Mouse (Mus musculus) cerebellum, postnatal 36 days (tissue): ENCODE measurements around the gene Vps8.

ENCODE experiments used
- DNase-seq, 2 experiments: peaks; one replicate each; pipeline ENCODE4 v3.0.0; 2021 to 2022; ENCODE audit warnings: mixed read lengths in 2 of 2

The Vps8 gene

GRCm38 (mm10) chr16:21630614-21631013, 207.7 kb downstream of the Vps8 start:
- DNase-seq: no peak

GRCm38 (mm10) chr16:21631815-21632222, 208.9 kb downstream of the Vps8 start:
- DNase-seq: no peak

DNA sequence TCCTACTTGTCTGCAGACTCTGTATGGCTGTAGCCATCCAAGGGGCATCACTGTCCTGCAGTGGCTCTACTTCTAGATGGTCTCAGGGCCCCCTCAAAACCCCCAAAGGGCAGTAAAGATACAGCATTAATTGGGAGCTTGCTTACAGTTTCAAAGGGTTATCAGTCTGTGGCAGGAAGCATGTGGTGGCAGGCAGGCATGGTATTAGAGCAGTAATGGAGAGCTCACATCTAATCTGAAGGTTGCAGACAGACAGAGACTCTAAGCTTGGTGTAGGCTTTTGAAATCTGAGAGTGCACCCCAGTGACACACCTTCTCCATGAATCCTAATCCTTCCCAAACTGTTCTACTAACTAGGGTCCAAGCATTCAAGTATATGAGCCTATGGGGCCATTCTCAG, 211.5 kb downstream of the Vps8 start:
- no peak for DNase-seq

GRCm38 (mm10) chr16:21636156-21636853, 213.4 kb downstream of the Vps8 start:
- DNase-seq: no peak

- DNase-seq: no peak
Observed at GRCm38 (mm10) chr16:21637201-21637819, 214.4 kb downstream of the Vps8 start.

DNA sequence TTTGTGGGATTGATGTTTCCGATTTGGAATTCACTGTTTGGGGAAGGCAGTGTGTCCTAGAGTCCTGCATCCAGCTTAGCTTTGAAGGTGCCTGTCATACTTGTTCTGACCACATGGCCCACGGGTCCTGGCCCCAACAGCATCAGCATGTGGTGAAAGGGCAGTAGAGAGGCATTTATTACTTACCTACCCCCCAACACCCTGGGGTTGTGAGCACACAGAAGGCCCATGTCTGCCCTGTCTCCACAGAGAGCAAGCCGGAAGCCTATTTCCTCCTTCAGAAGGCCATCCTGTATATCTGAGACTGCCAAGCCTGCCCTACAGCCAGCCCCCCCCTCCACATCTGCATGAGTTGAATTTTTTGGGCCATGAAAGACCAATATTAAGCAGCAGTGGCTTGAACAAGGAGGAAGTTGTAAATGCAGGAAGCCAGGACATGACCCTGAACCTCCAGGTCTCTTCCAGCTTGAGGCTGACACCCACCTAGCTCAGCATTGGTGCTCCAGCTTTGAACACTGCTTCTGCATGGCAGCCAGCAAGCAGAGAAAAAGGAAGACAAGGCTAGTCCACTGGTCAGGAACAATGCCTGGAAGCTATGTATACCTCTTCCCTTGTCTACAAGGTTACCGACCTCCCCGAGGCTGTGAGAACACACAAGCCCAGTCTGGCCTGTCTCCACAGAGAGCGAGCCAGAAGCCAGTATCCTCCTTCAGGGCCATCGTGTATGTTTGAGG, 218.0 kb downstream of the Vps8 start:
- no peak for DNase-seq

GRCm38 (mm10) chr16:21641944-21642343, 219.0 kb downstream of the Vps8 start:
- DNase-seq: no peak

DNA sequence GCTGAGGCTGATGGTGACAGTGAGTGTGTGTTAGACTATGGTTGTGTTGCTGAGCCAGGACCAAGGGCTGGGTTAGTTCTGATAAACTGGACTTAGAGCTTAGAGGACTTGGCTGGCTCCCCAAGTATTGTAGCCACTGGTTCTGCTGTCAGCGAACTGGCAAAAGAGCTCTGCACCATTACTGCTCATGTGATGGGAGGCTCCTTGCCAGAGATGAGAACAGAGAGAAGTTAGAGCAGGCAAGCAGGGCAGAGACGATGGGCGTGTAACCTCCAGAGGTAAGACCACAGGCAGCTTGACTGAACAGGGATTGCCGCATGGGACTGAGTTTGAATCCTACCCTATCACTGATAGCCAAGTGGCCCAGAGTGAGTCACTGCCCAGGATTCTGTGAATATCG, 220.0 kb downstream of the Vps8 start:
- DNase-seq: no peak

DNA sequence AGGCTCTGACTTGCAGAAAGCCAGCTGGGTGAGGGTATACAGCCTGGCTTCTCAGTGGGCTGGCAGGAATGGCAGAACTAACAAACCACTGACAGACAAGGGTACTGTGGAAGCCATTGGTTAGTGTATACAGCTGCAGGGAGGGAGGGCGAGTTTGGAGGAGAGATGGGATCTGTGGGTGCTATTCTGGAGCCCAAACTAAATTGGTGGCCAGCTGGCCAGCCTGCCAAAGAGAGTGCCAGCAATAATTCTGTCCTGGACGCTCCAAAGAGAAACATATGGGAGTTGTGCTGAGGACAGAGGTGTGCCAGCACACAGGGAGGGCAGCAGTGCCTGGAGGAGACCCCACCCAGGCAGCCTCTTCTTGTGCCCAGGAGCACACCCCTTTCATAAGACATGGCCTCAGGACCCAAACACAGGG, 220.7 kb downstream of the Vps8 start:
- no peak for DNase-seq

GRCm38 (mm10) chr16:21644066-21644561, 221.2 kb downstream of the Vps8 start:
- no peak for DNase-seq

- DNase-seq: no peak
Observed at GRCm38 (mm10) chr16:21644574-21644973, 221.7 kb downstream of the Vps8 start.

- DNase-seq: no peak
Observed at GRCm38 (mm10) chr16:21645915-21646314, 223.0 kb downstream of the Vps8 start.

GRCm38 (mm10) chr16:21646496-21646895, 223.6 kb downstream of the Vps8 start:
- DNase-seq: no peak

GRCm38 (mm10) chr16:21648800-21649199, 225.9 kb downstream of the Vps8 start:
- DNase-seq: no peak

- DNase-seq: no peak
Observed at GRCm38 (mm10) chr16:21650289-21650688, 227.4 kb downstream of the Vps8 start.

DNA sequence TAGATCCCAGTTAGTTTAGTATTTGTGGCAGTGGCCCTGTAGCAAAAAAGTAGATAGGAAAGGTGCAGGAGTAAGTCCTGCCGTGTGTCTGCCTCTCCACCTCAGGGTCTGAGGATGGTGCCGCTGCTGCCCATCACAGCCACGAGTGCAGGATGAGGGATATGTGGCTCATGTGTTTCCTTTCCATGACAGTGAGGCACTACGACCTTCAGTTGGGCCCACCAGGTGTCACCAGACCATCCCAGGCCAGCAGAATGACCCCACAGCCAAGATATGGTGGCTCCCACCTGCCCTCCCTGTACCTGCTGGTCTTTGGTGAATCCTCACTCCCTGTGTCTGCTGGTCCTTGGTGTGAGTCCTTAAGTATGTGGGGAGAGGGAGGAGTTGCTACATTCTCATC, 228.2 kb downstream of the Vps8 start:
- DNase-seq: no peak

GRCm38 (mm10) chr16:21653151-21653550, 230.2 kb downstream of the Vps8 start:
- no peak for DNase-seq

DNA sequence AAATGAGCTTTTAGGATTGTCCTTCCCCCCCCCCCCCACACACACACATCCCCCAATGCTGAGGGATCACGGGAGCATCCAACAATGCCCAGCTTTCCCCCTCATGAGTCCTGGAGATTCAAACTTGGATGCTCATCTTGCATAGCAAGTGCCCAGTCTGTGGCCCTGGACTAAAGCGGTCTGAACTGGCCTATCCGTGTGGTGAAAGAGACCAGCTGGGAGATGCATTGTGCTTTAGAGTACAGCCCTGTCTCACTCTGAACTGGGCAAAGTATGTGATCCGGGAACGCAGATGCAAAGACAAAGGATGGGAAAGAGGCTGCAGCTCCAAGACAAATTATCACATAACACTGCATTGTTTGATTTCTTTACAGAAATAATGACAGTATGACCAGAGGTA, 231.5 kb downstream of the Vps8 start:
- DNase-seq: no peak

GRCm38 (mm10) chr16:21655291-21655690, 232.4 kb downstream of the Vps8 start:
- DNase-seq: no peak

DNA sequence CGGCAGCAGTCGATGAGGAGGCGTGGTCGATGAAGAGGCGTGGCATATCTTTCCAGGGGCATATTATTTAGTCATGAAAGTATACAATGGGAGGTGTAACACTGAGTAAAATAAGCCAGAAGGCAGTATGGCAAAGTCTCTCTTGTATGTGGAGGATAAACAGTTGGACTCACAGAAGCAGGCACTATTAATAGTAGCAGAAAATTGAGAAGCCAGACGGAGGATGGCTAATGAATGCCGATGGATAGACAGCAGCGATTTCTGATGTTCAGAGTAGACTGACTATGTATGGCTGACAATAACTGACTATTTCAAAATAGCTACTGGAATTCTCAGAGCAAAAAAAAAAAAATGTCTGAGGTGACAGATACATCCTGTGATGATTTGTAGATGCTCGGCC, 233.0 kb downstream of the Vps8 start:
- no peak for DNase-seq

- no peak for DNase-seq
Observed at GRCm38 (mm10) chr16:21664633-21665363, 241.9 kb downstream of the Vps8 start.

DNA sequence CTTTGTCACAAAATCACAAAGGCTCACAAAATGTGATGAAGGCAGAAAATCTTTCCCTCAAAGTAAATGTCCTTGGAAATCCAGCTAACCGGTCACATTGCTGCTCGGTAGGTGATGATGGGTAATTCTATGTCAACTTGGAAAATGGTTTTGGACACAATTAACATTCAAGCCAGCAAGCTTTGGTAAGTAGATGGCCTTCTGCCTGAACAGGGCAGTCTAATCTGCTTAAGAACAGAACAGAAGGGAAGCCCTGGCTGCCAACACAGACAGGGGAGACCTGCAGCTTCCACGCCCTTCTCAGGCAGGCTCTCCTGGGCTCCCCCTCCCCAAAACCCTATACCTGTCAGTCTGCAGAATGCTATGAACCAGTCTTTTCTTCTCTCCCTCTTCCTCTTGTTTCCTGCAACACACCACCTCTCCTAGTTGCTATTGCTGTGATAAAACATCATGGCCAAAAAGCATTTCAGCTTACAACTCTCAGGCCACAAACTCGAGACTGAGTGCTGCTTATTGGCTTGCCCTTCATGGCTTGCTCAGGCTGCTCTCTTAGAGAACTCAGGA, 242.6 kb downstream of the Vps8 start:
- DNase-seq: no peak

GRCm38 (mm10) chr16:21671878-21672277, 249.0 kb downstream of the Vps8 start:
- no peak for DNase-seq
